In the genomic region with DNA sequence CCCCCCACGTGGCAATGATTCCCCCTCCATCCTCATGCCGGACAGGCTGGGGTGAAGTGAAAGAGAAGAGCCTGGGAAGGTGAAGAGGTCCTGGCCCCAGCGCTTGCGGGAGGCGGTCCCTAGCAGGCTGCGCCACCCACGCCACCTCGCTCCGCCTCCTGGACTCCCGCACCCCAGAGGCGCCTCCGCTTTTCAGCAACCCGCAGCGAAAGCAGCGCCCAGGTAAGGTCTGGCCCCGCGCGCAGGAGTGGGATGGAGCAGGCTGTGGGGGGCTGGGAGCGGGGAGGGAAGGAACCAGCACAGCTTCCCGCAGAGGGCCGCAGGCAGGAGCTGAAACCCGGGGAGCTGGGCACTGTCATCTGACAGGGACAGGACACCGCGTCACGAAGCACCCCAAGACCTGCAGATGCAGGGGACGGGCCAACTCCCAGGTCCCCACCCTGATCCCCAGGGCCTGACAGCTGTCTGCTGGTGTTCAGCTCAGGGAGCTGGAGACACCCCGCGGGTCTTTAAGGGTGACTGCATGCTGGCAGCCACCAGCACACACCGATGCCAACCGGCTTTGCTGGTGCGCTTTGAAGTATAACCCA, we compare ENCODE assay signal across 9 mouse cellular contexts. TPM values are rescaled to one million over a fixed set of nuclear protein-coding genes. Genes with fewer than 3 reads are reported as not detected.
DNase-seq lines count a peak whose midpoint lies in the region; ATAC-seq lines count a peak whose summit lies in the region.
"Had no signal": no experiment of that assay in that cellular context is flagged by ENCODE, and none has a peak within 500 bp of the region (broad histone marks: within the 10 kb centered on the region; RNA-seq: fewer than 3 reads in every experiment).

Gene Entpd3 (plus strand): TSS at position 157 of the 590 bp plus-strand sequence.

- H3K36me3 ChIP-seq in heart, embryonic 11.5 days (ENCODE audit: control insufficient read depth, insufficient read depth, low read length), result no peaks in the 10 kb centered on the region
- no peaks in the 10 kb centered on the region for H3K36me3 ChIP-seq in forebrain, embryonic 10.5 days (replicated peaks)
- no peaks in the 10 kb centered on the region for H3K36me3 ChIP-seq in intestine, embryonic 15.5 days
- no peaks in the 10 kb centered on the region for H3K36me3 ChIP-seq in limb, embryonic 15.5 days
- H3K36me3 ChIP-seq in neural tube, embryonic 11.5 days (ENCODE audit: control insufficient read depth, insufficient read depth, low read length), result no peaks in the 10 kb centered on the region

- no peak within 1 kb of the TSS for H3K27ac ChIP-seq in heart, embryonic 11.5 days (ENCODE audit: low read depth, low read length)
- H3K27ac ChIP-seq in forebrain, embryonic 10.5 days, result peak within 1 kb of the TSS; percentile 64
- H3K27ac ChIP-seq in intestine, embryonic 15.5 days, result no peak within 1 kb of the TSS
- no peak within 1 kb of the TSS for H3K27ac ChIP-seq in limb, embryonic 15.5 days
- H3K27ac ChIP-seq in neural tube, embryonic 11.5 days (ENCODE audit: low read depth, low read length), result no peak within 1 kb of the TSS

- no peak for DNase-seq in heart, postnatal 25 days (ENCODE audit: low spot score)
- DNase-seq in adrenal gland, postnatal 10 days, result peak; percentile 26
- DNase-seq in forebrain, embryonic 10.5 days (ENCODE audit: extremely low spot score, low spot score), result no peak
- DNase-seq in neural tube, embryonic 11.5 days (ENCODE audit: low spot score), result peak; percentile 24
- DNase-seq in spleen, adult 12 weeks (ENCODE audit: low spot score), result no peak

- H3K4me3 ChIP-seq in heart, embryonic 11.5 days (ENCODE audit: low read depth, low read length), result peak within 1 kb of the TSS; percentile 45
- peak within 1 kb of the TSS; percentile 55 for H3K4me3 ChIP-seq in forebrain, embryonic 10.5 days
- peak within 1 kb of the TSS; percentile 42 for H3K4me3 ChIP-seq in intestine, embryonic 15.5 days (replicated peaks)
- peak within 1 kb of the TSS; percentile 39 for H3K4me3 ChIP-seq in limb, embryonic 15.5 days
- H3K4me3 ChIP-seq in neural tube, embryonic 11.5 days (ENCODE audit: low read depth, low read length), result peak within 1 kb of the TSS; percentile 32

- no peaks in the 10 kb centered on the region for H3K9me3 ChIP-seq in heart, embryonic 11.5 days (replicated peaks; ENCODE audit: control insufficient read depth, low read length)
- no peaks in the 10 kb centered on the region for H3K9me3 ChIP-seq in forebrain, embryonic 10.5 days
- no peaks in the 10 kb centered on the region for H3K9me3 ChIP-seq in intestine, embryonic 15.5 days
- no peaks in the 10 kb centered on the region for H3K9me3 ChIP-seq in limb, embryonic 15.5 days
- H3K9me3 ChIP-seq in neural tube, embryonic 11.5 days (ENCODE audit: control insufficient read depth, low read length), result no peaks in the 10 kb centered on the region

- H3K9ac ChIP-seq in heart, embryonic 11.5 days (ENCODE audit: low read depth, low read length), result peak within 1 kb of the TSS; percentile 48
- H3K9ac ChIP-seq in intestine, embryonic 15.5 days, result peak within 1 kb of the TSS; percentile 47
- H3K9ac ChIP-seq in limb, embryonic 15.5 days, result peak within 1 kb of the TSS; percentile 31
- H3K9ac ChIP-seq in neural tube, embryonic 11.5 days (ENCODE audit: low read length), result peak within 1 kb of the TSS; percentile 46

- H3K4me1 ChIP-seq in heart, embryonic 11.5 days (ENCODE audit: control insufficient read depth, insufficient read depth, low read length), result peaks cover 4% of the 10 kb centered on the region
- H3K4me1 ChIP-seq in forebrain, embryonic 10.5 days, result peaks cover 29% of the 10 kb centered on the region
- peaks cover 8% of the 10 kb centered on the region for H3K4me1 ChIP-seq in intestine, embryonic 15.5 days (replicated peaks)
- H3K4me1 ChIP-seq in limb, embryonic 15.5 days, result peaks cover 14% of the 10 kb centered on the region
- peaks cover 7% of the 10 kb centered on the region for H3K4me1 ChIP-seq in neural tube, embryonic 11.5 days (ENCODE audit: control insufficient read depth, insufficient read depth, low read length)

- 2% methylated on average over 31 of the region's 31 CpGs for WGBS in heart, embryonic 11.5 days (ENCODE audit: insufficient replicate concordance)
- WGBS in forebrain, embryonic 10.5 days, result 2% methylated on average over 31 of the region's 31 CpGs
- 1% methylated on average over 31 of the region's 31 CpGs for WGBS in intestine, embryonic 15.5 days
- WGBS in limb, embryonic 15.5 days, result under 1% methylated on average over 29 of the region's 31 CpGs
- 2% methylated on average over 30 of the region's 31 CpGs for WGBS in neural tube, embryonic 11.5 days

- H3K4me2 ChIP-seq in heart, embryonic 11.5 days, result peak within 1 kb of the TSS; percentile 75
- H3K4me2 ChIP-seq in intestine, embryonic 15.5 days (replicated peaks), result peak within 1 kb of the TSS; percentile 88
- peak within 1 kb of the TSS; percentile 84 for H3K4me2 ChIP-seq in limb, embryonic 15.5 days
- peak within 1 kb of the TSS; percentile 61 for H3K4me2 ChIP-seq in neural tube, embryonic 11.5 days (ENCODE audit: low read depth)

- intact Hi-C loops in heart, postnatal 25 days (cut with DNase I), result no loop called here

- ATAC-seq in heart, embryonic 11.5 days (replicated peaks; ENCODE audit: insufficient number of reproducible peaks, low FRiP score, low TSS enrichment), result peak; percentile 72
- ATAC-seq in intestine, embryonic 15.5 days, result peak; percentile 82
- ATAC-seq in limb, embryonic 15.5 days (ENCODE audit: insufficient number of reproducible peaks, low FRiP score, low TSS enrichment, low read depth), result no peak
- ATAC-seq in neural tube, embryonic 11.5 days (ENCODE audit: insufficient read depth, low FRiP score, low TSS enrichment), result no peak
- ATAC-seq: Patski had no signal

- H3K27me3 ChIP-seq in heart, embryonic 11.5 days (ENCODE audit: control insufficient read depth, insufficient read depth, low read length), result peaks cover 31% of the 10 kb centered on the region
- H3K27me3 ChIP-seq in forebrain, embryonic 10.5 days (ENCODE audit: poor library complexity, severe bottlenecking), result peaks cover 47% of the 10 kb centered on the region
- peaks cover 10% of the 10 kb centered on the region for H3K27me3 ChIP-seq in intestine, embryonic 15.5 days (replicated peaks)
- peaks cover 20% of the 10 kb centered on the region for H3K27me3 ChIP-seq in limb, embryonic 15.5 days
- peaks cover 15% of the 10 kb centered on the region for H3K27me3 ChIP-seq in neural tube, embryonic 11.5 days (ENCODE audit: control insufficient read depth, insufficient read depth, low read length)

RNA-seq across cellular contexts. Expression of gene Entpd3, which starts in this region (rescaled TPM):
- polyA plus RNA-seq in heart, embryonic 11.5 days (2014; fragmentation: Nextera tagmentation; extraction: Ambion mirVana), result 0.20 and 0.66 TPM in 2 replicates
- total RNA-seq in heart, postnatal 25 days (2021), result not detected
- total RNA-seq in adrenal gland, postnatal 10 days (2021), result 1 to 10 TPM in 1 of 2 experiments, under 1 TPM in 1; 0.87 to 1.1 TPM
- 0.16 and 0.33 TPM in 2 replicates for polyA plus RNA-seq in forebrain, embryonic 10.5 days (2016; fragmentation: Nextera tagmentation; extraction: Ambion mirVana)
- polyA plus RNA-seq in intestine, embryonic 15.5 days (2015; fragmentation: Nextera tagmentation; extraction: Ambion mirVana), result 2.2 TPM in 2 replicates
- polyA plus RNA-seq in limb, embryonic 15.5 days (2015; fragmentation: Nextera tagmentation; extraction: Ambion mirVana), result 2.1 and 2.8 TPM in 2 replicates
- 0.17 and 0.18 TPM in 2 replicates for polyA plus RNA-seq in neural tube, embryonic 11.5 days (2014; fragmentation: Nextera tagmentation; extraction: Ambion mirVana)
- polyA plus RNA-seq: Patski had no signal

Comparison
In these comparisons a context has a peak if more than half of its experiments do, and no peak if none do; other contexts are left out.
1. Peak in ATAC-seq, H3K4me3 ChIP-seq, H3K9ac ChIP-seq and H3K4me2 ChIP-seq in heart, embryonic 11.5 days; RNA of the gene not detected or under 1 TPM.
2. Peak in DNase-seq, H3K4me3 ChIP-seq, H3K9ac ChIP-seq and H3K4me2 ChIP-seq in neural tube, embryonic 11.5 days; RNA of the gene not detected or under 1 TPM.